8 mouse cellular contexts compared by ENCODE assay signal in the genomic region with DNA sequence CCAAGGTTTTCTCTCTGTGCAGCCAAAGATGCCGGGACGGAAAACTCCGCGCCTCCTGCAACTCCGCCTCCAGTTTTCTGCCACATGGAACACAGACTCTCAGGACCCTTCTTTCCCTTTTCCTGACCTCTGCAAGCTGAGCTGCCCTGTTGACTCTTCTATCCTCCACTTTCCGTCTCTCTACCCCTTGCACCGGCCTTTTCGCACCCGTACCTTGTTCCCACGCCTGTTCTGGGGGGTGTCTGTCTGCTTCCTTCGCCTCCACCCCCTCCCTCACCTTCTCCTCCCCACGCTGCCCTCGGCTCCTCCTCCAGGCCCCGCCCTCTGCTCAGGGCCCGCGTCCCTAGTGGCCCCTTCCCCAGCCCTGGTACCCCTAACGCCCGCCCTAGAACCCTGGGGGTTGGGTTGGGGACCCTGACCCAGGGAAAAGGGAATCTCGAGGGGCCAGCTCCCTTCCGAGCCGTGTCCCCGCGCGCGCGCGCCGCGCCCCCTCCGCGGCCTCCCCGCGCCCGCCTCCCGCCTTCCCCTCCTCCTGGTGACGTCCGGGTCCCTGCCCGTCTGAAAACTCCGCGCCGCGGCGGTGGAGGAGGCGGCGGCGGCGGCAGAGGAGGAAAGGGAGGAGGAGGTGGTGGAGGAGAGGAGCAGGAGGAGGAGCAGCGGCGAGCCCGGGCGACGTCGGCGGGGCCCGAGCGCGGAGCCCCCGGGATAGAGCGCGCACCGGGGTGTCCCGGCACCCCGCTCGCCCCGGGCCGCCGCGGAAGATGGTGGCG. TPM values are rescaled to one million over a fixed set of nuclear protein-coding genes. Genes with fewer than 3 reads are reported as not detected.
DNase-seq lines count a peak whose midpoint lies in the region; ATAC-seq lines count a peak whose summit lies in the region.

A gene (plus strand): TSS at position 562 of the 770 bp plus-strand sequence.

- ATAC-seq in forebrain, embryonic 11.5 days (replicated peaks; ENCODE audit: low FRiP score) = peak; percentile 85
- ATAC-seq in heart, embryonic 15.5 days (replicated peaks; ENCODE audit: insufficient number of reproducible peaks, insufficient read depth, low FRiP score, low read depth) = peak; percentile 80
- ATAC-seq in liver, embryonic 15.5 days (ENCODE audit: insufficient read depth) = peak; percentile 72
- peak; percentile 80 for ATAC-seq in neural tube, embryonic 11.5 days (ENCODE audit: insufficient read depth, low FRiP score, low TSS enrichment)
- ATAC-seq in stomach, embryonic 15.5 days (ENCODE audit: insufficient read depth, low FRiP score, low read depth) = peak; percentile 83

- H3K9me3 ChIP-seq in forebrain, embryonic 11.5 days (ENCODE audit: control insufficient read depth, low read length) = no peaks in the 10 kb centered on the region
- no peaks in the 10 kb centered on the region for H3K9me3 ChIP-seq in heart, embryonic 15.5 days (replicated peaks)
- H3K9me3 ChIP-seq in liver, embryonic 15.5 days (replicated peaks) = no peaks in the 10 kb centered on the region
- H3K9me3 ChIP-seq in neural tube, embryonic 11.5 days (ENCODE audit: control insufficient read depth, low read length) = no peaks in the 10 kb centered on the region
- H3K9me3 ChIP-seq in stomach, embryonic 15.5 days = no peaks in the 10 kb centered on the region

- DNase-seq in layer of hippocampus, adult 11-12 months (ENCODE audit: low spot score) = peak; percentile 76
- DNase-seq in layer of hippocampus, adult 9-10 months (ENCODE audit: low spot score) = no peak
- peak; percentile 87 for DNase-seq in forebrain, embryonic 11.5 days (ENCODE audit: low spot score)
- DNase-seq in kidney, postnatal 14 days = peak; percentile 90
- peak; percentile 84 for DNase-seq in neural tube, embryonic 11.5 days (ENCODE audit: low spot score)

- WGBS in forebrain, embryonic 11.5 days = under 1% methylated on average over 47 of the region's 69 CpGs
- 1% methylated on average over 57 of the region's 69 CpGs for WGBS in heart, embryonic 15.5 days
- under 1% methylated on average over 56 of the region's 69 CpGs for WGBS in liver, embryonic 15.5 days (ENCODE audit: insufficient replicate concordance)
- under 1% methylated on average over 44 of the region's 69 CpGs for WGBS in neural tube, embryonic 11.5 days
- 1% methylated on average over 52 of the region's 69 CpGs for WGBS in stomach, embryonic 15.5 days

- peak within 1 kb of the TSS; percentile 84 for H3K4me3 ChIP-seq in forebrain, embryonic 11.5 days (ENCODE audit: low read depth, low read length)
- peak within 1 kb of the TSS; percentile 75 for H3K4me3 ChIP-seq in heart, embryonic 15.5 days
- H3K4me3 ChIP-seq in liver, embryonic 15.5 days (replicated peaks) = peak within 1 kb of the TSS; percentile 67
- peak within 1 kb of the TSS; percentile 78 for H3K4me3 ChIP-seq in neural tube, embryonic 11.5 days (ENCODE audit: low read depth, low read length)
- peak within 1 kb of the TSS; percentile 84 for H3K4me3 ChIP-seq in stomach, embryonic 15.5 days (replicated peaks)

- peak within 1 kb of the TSS; percentile 72 for H3K27ac ChIP-seq in forebrain, embryonic 11.5 days (ENCODE audit: low read depth, low read length)
- H3K27ac ChIP-seq in heart, embryonic 15.5 days = peak within 1 kb of the TSS; percentile 82
- 0 out of 2 replicates have a peak within 1 kb of the TSS, but pooled peaks have one; percentile 6 for H3K27ac ChIP-seq in liver, embryonic 15.5 days (replicated peaks)
- H3K27ac ChIP-seq in neural tube, embryonic 11.5 days (ENCODE audit: low read depth, low read length) = peak within 1 kb of the TSS; percentile 73
- peak within 1 kb of the TSS; percentile 79 for H3K27ac ChIP-seq in stomach, embryonic 15.5 days

- peak within 1 kb of the TSS; percentile 78 for H3K4me2 ChIP-seq in forebrain, embryonic 11.5 days (ENCODE audit: low read depth, low read length, severe bottlenecking)
- H3K4me2 ChIP-seq in heart, embryonic 15.5 days = peak within 1 kb of the TSS; percentile 77
- peak within 1 kb of the TSS; percentile 81 for H3K4me2 ChIP-seq in liver, embryonic 15.5 days
- H3K4me2 ChIP-seq in neural tube, embryonic 11.5 days (ENCODE audit: low read depth) = peak within 1 kb of the TSS; percentile 88
- H3K4me2 ChIP-seq in stomach, embryonic 15.5 days = peak within 1 kb of the TSS; percentile 95

- no peaks in the 10 kb centered on the region for H3K27me3 ChIP-seq in forebrain, embryonic 11.5 days (ENCODE audit: control insufficient read depth, insufficient read depth, low read length)
- H3K27me3 ChIP-seq in heart, embryonic 15.5 days = peaks cover 4% of the 10 kb centered on the region; the same call in 1 of the 2 replicates
- H3K27me3 ChIP-seq in liver, embryonic 15.5 days = peaks cover 66% of the 10 kb centered on the region
- H3K27me3 ChIP-seq in neural tube, embryonic 11.5 days (ENCODE audit: control insufficient read depth, insufficient read depth, low read length) = 0 out of 2 replicates have a peak, but pooled peaks cover 4% of the 10 kb centered on the region
- H3K27me3 ChIP-seq in stomach, embryonic 15.5 days (replicated peaks) = peaks cover 3% of the 10 kb centered on the region; the same call in 1 of the 2 replicates

- peak within 1 kb of the TSS; percentile 89 for H3K9ac ChIP-seq in forebrain, embryonic 11.5 days (ENCODE audit: low read length)
- peak within 1 kb of the TSS; percentile 68 for H3K9ac ChIP-seq in heart, embryonic 15.5 days
- H3K9ac ChIP-seq in liver, embryonic 15.5 days = peak within 1 kb of the TSS; percentile 50
- H3K9ac ChIP-seq in neural tube, embryonic 11.5 days (ENCODE audit: low read length) = peak within 1 kb of the TSS; percentile 82
- peak within 1 kb of the TSS; percentile 61 for H3K9ac ChIP-seq in stomach, embryonic 15.5 days

- H3K4me1 ChIP-seq in forebrain, embryonic 11.5 days (replicated peaks; ENCODE audit: control insufficient read depth, insufficient read depth, low read length) = 0 out of 2 replicates have a peak, but pooled peaks cover 5% of the 10 kb centered on the region
- peaks cover 27% of the 10 kb centered on the region for H3K4me1 ChIP-seq in heart, embryonic 15.5 days (replicated peaks)
- peaks cover 31% of the 10 kb centered on the region for H3K4me1 ChIP-seq in liver, embryonic 15.5 days (replicated peaks)
- H3K4me1 ChIP-seq in neural tube, embryonic 11.5 days (ENCODE audit: control insufficient read depth, insufficient read depth, low read length) = peaks cover 11% of the 10 kb centered on the region; the same call in 1 of the 2 replicates
- H3K4me1 ChIP-seq in stomach, embryonic 15.5 days = peaks cover 15% of the 10 kb centered on the region; the same call in 1 of the 2 replicates

- H3K36me3 ChIP-seq in forebrain, embryonic 11.5 days (ENCODE audit: control insufficient read depth, insufficient read depth, low read length) = no peaks in the 10 kb centered on the region
- H3K36me3 ChIP-seq in heart, embryonic 15.5 days = no peaks in the 10 kb centered on the region
- no peaks in the 10 kb centered on the region for H3K36me3 ChIP-seq in liver, embryonic 15.5 days (replicated peaks)
- no peaks in the 10 kb centered on the region for H3K36me3 ChIP-seq in neural tube, embryonic 11.5 days (ENCODE audit: control insufficient read depth, insufficient read depth, low read length)
- H3K36me3 ChIP-seq in stomach, embryonic 15.5 days = no peaks in the 10 kb centered on the region

RNA-seq across cellular contexts. Expression of the gene that starts here (rescaled TPM):
- 4.6 TPM in 2 replicates for polyA plus RNA-seq in forebrain, embryonic 11.5 days (2014; fragmentation: Nextera tagmentation; extraction: Ambion mirVana)
- polyA plus RNA-seq in heart, embryonic 15.5 days (2015; fragmentation: Nextera tagmentation; extraction: Ambion mirVana) = 0.91 and 1.3 TPM in 2 replicates
- polyA plus RNA-seq in liver, embryonic 15.5 days (2015; fragmentation: Nextera tagmentation; extraction: Ambion mirVana) = 0.24 and 0.32 TPM in 2 replicates
- 1.5 and 1.6 TPM in 2 replicates for polyA plus RNA-seq in neural tube, embryonic 11.5 days (2014; fragmentation: Nextera tagmentation; extraction: Ambion mirVana)
- 0.99 and 1.1 TPM in 2 replicates for polyA plus RNA-seq in stomach, embryonic 15.5 days (2015; fragmentation: Nextera tagmentation; extraction: Ambion mirVana)

Comparison
In these comparisons a context has a peak if more than half of its experiments do, and no peak if none do; other contexts are left out.
1. Peak in ATAC-seq, H3K4me3 ChIP-seq, H3K27ac ChIP-seq, H3K9ac ChIP-seq and H3K4me2 ChIP-seq in liver, embryonic 15.5 days; RNA of the gene not detected or under 1 TPM.
2. H3K27ac ChIP-seq: peak in every context shown above with its lines; median percentile 82 in heart, embryonic 15.5 days; 79 in stomach, embryonic 15.5 days; 73 in neural tube, embryonic 11.5 days; 72 in forebrain, embryonic 11.5 days; 6 in liver, embryonic 15.5 days.